Mouse (Mus musculus): ENCODE measurements around the gene Cept1. TPM values are rescaled to one million over a fixed set of nuclear protein-coding genes. Genes with fewer than 3 reads are reported as not detected.

Gene Cept1
- polyA plus RNA-seq, 1 experiment from 2014 or later, result 40.2 TPM

GRCm38 (mm10) chr3:106452616-106453015 is 95.0 kb downstream of the Cept1 start:
- no peak for DNase-seq (ENCODE audit: low spot score)
- Histone ChIP-seq H3K4me1 (no peaks in the 10 kb centered on the region), H3K9me3 (replicated peaks) (no peaks in the 10 kb centered on the region), H3K27ac (replicated peaks) (no peak overlapping the region), H3K36me3 (no peaks in the 10 kb centered on the region), H3K4me3 (no peak overlapping the region), H3K27me3 (ENCODE audit: low read depth, poor library complexity, severe bottlenecking) (no peaks in the 10 kb centered on the region)
- 79% methylated on average over 4 of the region's 4 CpGs for WGBS

Other genes starting within 250 kb of the Cept1 start
- not detected in 2 replicates for gene Chil6, start 141.6 kb downstream of the Cept1 start, polyA plus RNA-seq (2016; fragmentation: Nextera tagmentation; extraction: Ambion mirVana)
- gene Dennd2d, start 65.4 kb downstream of the Cept1 start, polyA plus RNA-seq (2016; fragmentation: Nextera tagmentation; extraction: Ambion mirVana), result 0.64 and 0.65 TPM in 2 replicates
- 41.5 and 46.4 TPM in 2 replicates for gene Dram2, start within 50 bp of the Cept1 start, polyA plus RNA-seq (2016; fragmentation: Nextera tagmentation; extraction: Ambion mirVana)
- 14.0 and 16.8 TPM in 2 replicates for gene Lrif1, start 137.2 kb upstream of the Cept1 start, polyA plus RNA-seq (2016; fragmentation: Nextera tagmentation; extraction: Ambion mirVana)
- 3.5 and 3.8 TPM in 2 replicates for gene Cd53, start 242.3 kb upstream of the Cept1 start, polyA plus RNA-seq (2016; fragmentation: Nextera tagmentation; extraction: Ambion mirVana)

All from midbrain, embryonic 10.5 days (tissue).